Mouse (Mus musculus): ENCODE results near the gene Trappc1. TPM values are rescaled to one million over a fixed set of nuclear protein-coding genes. Genes with fewer than 3 reads are reported as not detected.

The Trappc1 gene
- polyA plus RNA-seq, 1 experiment = 48.5 TPM

DNA sequence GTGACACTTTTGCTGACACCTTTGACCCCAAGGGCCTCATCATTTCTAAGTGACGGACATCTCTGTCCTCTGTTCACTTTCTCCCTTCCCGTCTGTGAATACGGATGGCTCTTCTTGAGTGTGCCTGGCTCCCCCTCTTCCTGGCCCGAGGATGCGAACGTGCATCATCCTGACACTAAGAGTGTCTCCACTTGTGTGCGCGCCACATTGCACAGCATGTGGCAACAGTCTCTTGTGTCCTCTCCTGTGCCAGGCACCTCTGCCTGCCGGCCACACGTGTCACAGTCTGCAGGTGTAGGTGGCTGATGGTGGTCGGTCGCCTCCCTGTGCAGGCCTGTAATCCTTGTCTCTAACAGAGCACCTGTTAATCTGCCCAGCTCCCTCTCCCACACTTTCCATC lies 47.8 kb downstream of the Trappc1 start:
- TF ChIP-seq POLR2A (IDR thresholded peaks at IDR 0.05; ENCODE audit: borderline replicate concordance, extremely low read depth, low read depth, low read length) (no peak), CTCF (IDR thresholded peaks at IDR 0.05; ENCODE audit: insufficient read depth, low read length) (no peak)
- no peak overlapping the region for H3K4me3 ChIP-seq (replicated peaks; ENCODE audit: extremely low read depth, low read depth, low read length)
- 73% methylated on average over 12 of the region's 12 CpGs for WGBS
- DNase-seq = no peak
- H3K4me1 ChIP-seq (ENCODE audit: control insufficient read depth, insufficient read depth, low read length) = peaks cover 3% of the 10 kb centered on the region

- no peak for TF ChIP-seq CTCF (IDR thresholded peaks at IDR 0.05; ENCODE audit: insufficient read depth, low read length)
- TF ChIP-seq POLR2A (IDR thresholded peaks at IDR 0.05; ENCODE audit: borderline replicate concordance, extremely low read depth, low read depth, low read length) = no peak
- WGBS = 50% methylated on average over 12 of the region's 12 CpGs
- peaks cover 3% of the 10 kb centered on the region for H3K4me1 ChIP-seq (ENCODE audit: control insufficient read depth, insufficient read depth, low read length)
- H3K4me3 ChIP-seq (replicated peaks; ENCODE audit: extremely low read depth, low read depth, low read length) = no peak overlapping the region
- no peak for DNase-seq
These were observed 48.4 kb downstream of the Trappc1 start for GRCm38 (mm10) chr11:69372056-69372779.

- Histone ChIP-seq H3K4me1 (ENCODE audit: control insufficient read depth, insufficient read depth, low read length) (peaks cover 2% of the 10 kb centered on the region), H3K4me3 (replicated peaks; ENCODE audit: extremely low read depth, low read depth, low read length) (no peak overlapping the region)
- no peak for TF ChIP-seq POLR2A (IDR thresholded peaks at IDR 0.05; ENCODE audit: borderline replicate concordance, extremely low read depth, low read depth, low read length)
- 0 out of 2 replicates have a peak, but pooled peaks have one; percentile 7 for TF ChIP-seq CTCF (IDR thresholded peaks at IDR 0.05; ENCODE audit: insufficient read depth, low read length)
- WGBS = 60% methylated on average over 3 of the region's 3 CpGs
- DNase-seq = no peak
These were observed 49.0 kb downstream of the Trappc1 start for GRCm38 (mm10) chr11:69372780-69373170.

GRCm38 (mm10) chr11:69373223-69373965 lies 49.6 kb downstream of the Trappc1 start:
- no peak for TF ChIP-seq POLR2A (IDR thresholded peaks at IDR 0.05; ENCODE audit: borderline replicate concordance, extremely low read depth, low read depth, low read length)
- no peak for TF ChIP-seq CTCF (IDR thresholded peaks at IDR 0.05; ENCODE audit: insufficient read depth, low read length)
- H3K4me1 ChIP-seq (ENCODE audit: control insufficient read depth, insufficient read depth, low read length) = no peaks in the 10 kb centered on the region
- no peak for DNase-seq
- WGBS = 91% methylated on average over 16 of the region's 16 CpGs
- H3K4me3 ChIP-seq (replicated peaks; ENCODE audit: extremely low read depth, low read depth, low read length) = no peak overlapping the region

Other genes with a start within 250 kb of the Trappc1 start
- gene Vamp2, start 235.5 kb upstream of the Trappc1 start, polyA plus RNA-seq (2012; rRNA removed) = 120 and 129 TPM in 2 replicates
- 36.8 and 78.5 TPM in 2 replicates for gene Per1, start 228.8 kb upstream of the Trappc1 start, polyA plus RNA-seq (2012; rRNA removed)
- gene Hes7, start 203.6 kb upstream of the Trappc1 start, polyA plus RNA-seq (2012; rRNA removed) = 0.25 and 0.95 TPM in 2 replicates
- 1.1 and 1.2 TPM in 2 replicates for gene 9130213A22Rik, start 201.4 kb upstream of the Trappc1 start, polyA plus RNA-seq (2012; rRNA removed)
- gene Aloxe3, start 198.1 kb upstream of the Trappc1 start, polyA plus RNA-seq (2012; rRNA removed) = 2.6 and 23.9 TPM in 2 replicates
- 43.9 TPM in 1 of 2 replicates, not detected in the other for gene Alox12b, start 167.0 kb upstream of the Trappc1 start, polyA plus RNA-seq (2012; rRNA removed)
- not detected in 2 replicates for gene Alox8, start 126.1 kb upstream of the Trappc1 start, polyA plus RNA-seq (2012; rRNA removed)
- not detected in 2 replicates for gene Gucy2e, start 86.9 kb upstream of the Trappc1 start, polyA plus RNA-seq (2012; rRNA removed)
- 5.0 and 6.9 TPM in 2 replicates for gene Cntrob, start 205 bp upstream of the Trappc1 start, polyA plus RNA-seq (2012; rRNA removed)
- gene Kcnab3, start 2.3 kb downstream of the Trappc1 start, polyA plus RNA-seq (2012; rRNA removed) = 1.6 and 2.2 TPM in 2 replicates
- 1.0 and 4.3 TPM in 2 replicates for gene Rnf227, start 16.5 kb downstream of the Trappc1 start, polyA plus RNA-seq (2012; rRNA removed)
- gene Chd3, start 45.4 kb downstream of the Trappc1 start, polyA plus RNA-seq (2012; rRNA removed) = 120 and 135 TPM in 2 replicates
- gene Naa38, start 71.5 kb downstream of the Trappc1 start, polyA plus RNA-seq (2012; rRNA removed) = 129 and 141 TPM in 2 replicates
- gene Cyb5d1, start 71.7 kb downstream of the Trappc1 start, polyA plus RNA-seq (2012; rRNA removed) = 21.9 and 24.7 TPM in 2 replicates
- gene Tmem88, start 74.3 kb downstream of the Trappc1 start, polyA plus RNA-seq (2012; rRNA removed) = 37.8 and 63.1 TPM in 2 replicates
- 19.4 and 21.0 TPM in 2 replicates for gene Kdm6b, start 89.7 kb downstream of the Trappc1 start, polyA plus RNA-seq (2012; rRNA removed)
- 3.1 TPM in 2 replicates for gene Dnah2, start 225.1 kb downstream of the Trappc1 start, polyA plus RNA-seq (2012; rRNA removed)
- gene Efnb3, start 236.2 kb downstream of the Trappc1 start, polyA plus RNA-seq (2012; rRNA removed) = 0.88 and 1.0 TPM in 2 replicates